Mouse (Mus musculus): ENCODE data around the gene Serpini1. TPM values are rescaled to one million over a fixed set of nuclear protein-coding genes. Genes with fewer than 3 reads are reported as not detected.

Serpini1 gene
- total and polyA plus RNA-seq, 3 experiments: 1.1 to 2.5 (median 1.2) TPM

GRCm38 (mm10) chr3:75670425-75670824 is 113.1 kb downstream of the Serpini1 start:
- Histone ChIP-seq H3K9ac (ENCODE audit: insufficient read depth, low read depth) (no peak overlapping the region), H3K27me3 (replicated peaks) (no peaks in the 10 kb centered on the region), H3K4me3 (replicated peaks in 1 of 3; ENCODE audit: low read depth in 2 of 3, low read length in 2 of 3, poor library complexity in 1 of 3) (no peak overlapping the region), H3K4me1 (ENCODE audit: control insufficient read depth in 1 of 2, insufficient read depth in 2 of 2) (no peaks in the 10 kb centered on the region; a peak in 1 of 4 replicates), H3K79me2 (replicated peaks; ENCODE audit: control insufficient read depth, extremely low read depth, insufficient read depth, poor library complexity, severe bottlenecking) (no peaks in the 10 kb centered on the region), H3K4me2 (ENCODE audit: insufficient read depth, low read depth, poor library complexity, severe bottlenecking) (no peak overlapping the region), H3K27ac (ENCODE audit: insufficient read depth, low read depth) (no peak overlapping the region), H3K9me3 (replicated peaks; ENCODE audit: low read length) (no peaks in the 10 kb centered on the region), H3K36me3 (replicated peaks in 1 of 2; ENCODE audit: control insufficient read depth in 1 of 2, insufficient read depth in 1 of 2, low read length in 1 of 2) (no peaks in the 10 kb centered on the region)
- TF ChIP-seq JUN (IDR thresholded peaks at IDR 0.05; ENCODE audit: insufficient read depth, low read depth, low read length): no peak
- no peak for TF ChIP-seq ZMIZ1 (IDR thresholded peaks at IDR 0.05; ENCODE audit: low read depth, low read length)
- TF ChIP-seq UBTF (IDR thresholded peaks at IDR 0.05; ENCODE audit: low read depth, low read length): no peak
- TF ChIP-seq JUND (conservative IDR thresholded peaks at IDR 0.05; ENCODE audit: low read depth, low read length): no peak
- TF ChIP-seq EP300 (IDR thresholded peaks at IDR 0.05; ENCODE audit: low read length): no peak
- TF ChIP-seq TBP (conservative IDR thresholded peaks at IDR 0.05; ENCODE audit: low read depth, low read length): no peak
- TF ChIP-seq E2F4 (IDR thresholded peaks at IDR 0.05; ENCODE audit: insufficient replicate concordance, low read depth, low read length): no peak
- no peak for TF ChIP-seq CTCF (conservative IDR thresholded peaks at IDR 0.05 in 1 of 2, IDR thresholded peaks at IDR 0.05 in 1 of 2; ENCODE audit: low read depth in 2 of 2, low read length in 2 of 2)
- TF ChIP-seq ELF1 (IDR thresholded peaks at IDR 0.05; ENCODE audit: low read depth, low read length): no peak
- no peak for TF ChIP-seq NELFE (IDR thresholded peaks at IDR 0.05; ENCODE audit: low read depth, low read length)
- TF ChIP-seq USF2 (conservative IDR thresholded peaks at IDR 0.05; ENCODE audit: low read depth, low read length): no peak
- TF ChIP-seq RAD21 (IDR thresholded peaks at IDR 0.05; ENCODE audit: low read depth, low read length): no peak
- no peak for TF ChIP-seq IRF4 (IDR thresholded peaks at IDR 0.05; ENCODE audit: low read depth, low read length)
- in situ Hi-C loops (cut with MboI; ENCODE audit: low pct_ligation_motif_present, low pct_unique_long_range_greater_than_20kb, low sequenced_read_pairs): no loop called here
- no peak for DNase-seq (ENCODE audit: extremely low read depth)
- dilution Hi-C loops (cut with MboI; ENCODE audit: extremely low pct_ligation_motif_present, extremely low pct_unique_long_range_greater_than_20kb, low sequenced_read_pairs): no loop called here

DNA sequence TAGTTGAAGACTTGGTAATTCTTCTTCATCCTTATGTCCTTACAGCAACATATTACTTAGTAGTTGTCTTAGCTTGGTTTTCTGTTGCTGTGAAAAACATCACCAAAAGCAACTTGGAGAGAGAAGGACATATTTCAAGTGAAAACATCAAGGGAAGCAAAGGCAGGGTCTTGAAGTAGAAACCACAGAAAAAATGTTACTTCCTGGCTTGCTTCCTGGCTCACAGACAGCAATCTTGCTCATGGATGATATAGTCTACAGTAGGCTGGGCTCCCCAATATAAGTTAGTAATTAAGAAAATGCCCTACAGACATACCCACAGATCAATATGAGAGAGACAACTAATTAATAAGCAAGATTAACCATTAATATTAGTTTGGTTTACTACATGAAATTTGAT is 125.5 kb downstream of the Serpini1 start:
- Histone ChIP-seq H3K9ac (ENCODE audit: insufficient read depth, low read depth) (no peak overlapping the region), H3K36me3 (replicated peaks in 1 of 2; ENCODE audit: control insufficient read depth in 1 of 2, insufficient read depth in 1 of 2, low read length in 1 of 2) (no peaks in the 10 kb centered on the region), H3K9me3 (replicated peaks; ENCODE audit: low read length) (no peaks in the 10 kb centered on the region), H3K4me1 (ENCODE audit: control insufficient read depth in 1 of 2, insufficient read depth in 2 of 2) (no peaks in the 10 kb centered on the region), H3K27me3 (replicated peaks) (no peaks in the 10 kb centered on the region), H3K4me3 (replicated peaks in 1 of 3; ENCODE audit: low read depth in 2 of 3, low read length in 2 of 3, poor library complexity in 1 of 3) (no peak overlapping the region), H3K27ac (ENCODE audit: insufficient read depth, low read depth) (no peak overlapping the region), H3K4me2 (ENCODE audit: insufficient read depth, low read depth, poor library complexity, severe bottlenecking) (no peak overlapping the region), H3K79me2 (replicated peaks; ENCODE audit: control insufficient read depth, extremely low read depth, insufficient read depth, poor library complexity, severe bottlenecking) (no peaks in the 10 kb centered on the region)
- no peak for DNase-seq (ENCODE audit: extremely low read depth)
- in situ Hi-C loops (cut with MboI; ENCODE audit: low pct_ligation_motif_present, low pct_unique_long_range_greater_than_20kb, low sequenced_read_pairs): no loop called here
- no peak for TF ChIP-seq MAX (IDR thresholded peaks at IDR 0.05; ENCODE audit: low read length)
- TF ChIP-seq TCF12 (IDR thresholded peaks at IDR 0.05; ENCODE audit: low read depth, low read length): no peak
- no peak for TF ChIP-seq IRF4 (IDR thresholded peaks at IDR 0.05; ENCODE audit: low read depth, low read length)
- TF ChIP-seq PAX5 (IDR thresholded peaks at IDR 0.05; ENCODE audit: low read length): no peak
- no peak for TF ChIP-seq RAD21 (IDR thresholded peaks at IDR 0.05; ENCODE audit: low read depth, low read length)
- no peak for TF ChIP-seq USF1 (IDR thresholded peaks at IDR 0.05; ENCODE audit: low read depth, low read length)
- TF ChIP-seq ZNF384 (IDR thresholded peaks at IDR 0.05; ENCODE audit: low read depth, low read length): no peak
- TF ChIP-seq MXI1 (IDR thresholded peaks at IDR 0.05; ENCODE audit: low read depth, low read length): no peak
- no peak for TF ChIP-seq SMC3 (IDR thresholded peaks at IDR 0.05; ENCODE audit: low read depth, low read length)
- TF ChIP-seq BHLHE40 (IDR thresholded peaks at IDR 0.05; ENCODE audit: low read depth, low read length): no peak
- no peak for TF ChIP-seq MYC (IDR thresholded peaks at IDR 0.05; ENCODE audit: low read depth, low read length)
- dilution Hi-C loops (cut with MboI; ENCODE audit: extremely low pct_ligation_motif_present, extremely low pct_unique_long_range_greater_than_20kb, low sequenced_read_pairs): no loop called here

Measured in CH12.LX (cell line).